Mouse (Mus musculus) embryonic facial prominence, embryonic 15.5 days (tissue): Measurements from ENCODE around the gene Chd9. TPM values are rescaled to one million over a fixed set of nuclear protein-coding genes. Genes with fewer than 3 reads are reported as not detected.
A peak's percentile ranks its signal among the peaks of the same experiment; 100 is the strongest.

Experiments used
- ATAC-seq: fragments of 200-750 bp; cut with Nextera tagmentation; 2 replicates; pipeline ENCODE4 v1.8.0; 2017; ENCODE audit warnings: low read depth, moderate TSS enrichment; ENCODE audit not compliant: insufficient number of reproducible peaks, low FRiP score, low TSS enrichment
- H3K27ac ChIP-seq: fragments of 300-500 bp; sonication (generic); replicated peaks from 2 replicates; pipeline ENCODE4 v1.5.1; 2015; ENCODE audit warnings: mild to moderate bottlenecking, inconsistent platforms
- H3K27me3 ChIP-seq: fragments of 300-500 bp; sonication (generic); 2 replicates; pipeline ENCODE4 v1.6.1; 2015; ENCODE audit warnings: inconsistent platforms
- H3K36me3 ChIP-seq: fragments of 300-500 bp; sonication (generic); 2 replicates; pipeline ENCODE4 v1.6.1; 2015; ENCODE audit warnings: mild to moderate bottlenecking, inconsistent platforms
- H3K4me1 ChIP-seq: fragments of 300-500 bp; sonication (generic); 2 replicates; pipeline ENCODE4 v1.6.1; 2015; ENCODE audit warnings: inconsistent platforms
- H3K4me2 ChIP-seq: fragments of 300-500 bp; sonication (generic); replicated peaks from 2 replicates; pipeline ENCODE4 v1.6.1; 2015; ENCODE audit warnings: mild to moderate bottlenecking, inconsistent platforms
- H3K4me3 ChIP-seq: fragments of 300-500 bp; sonication (generic); replicated peaks from 2 replicates; pipeline ENCODE4 v1.5.1; 2015; ENCODE audit warnings: mild to moderate bottlenecking, inconsistent platforms
- H3K9ac ChIP-seq: fragments of 300-500 bp; sonication (generic); 2 replicates; pipeline ENCODE4 v1.6.1; 2015; ENCODE audit warnings: inconsistent platforms
- H3K9me3 ChIP-seq: fragments of 300-500 bp; sonication (generic); replicated peaks from 2 replicates; pipeline ENCODE4 v1.6.1; 2016; ENCODE audit warnings: inconsistent platforms
- WGBS: fragments of 180-500 bp; shearing (Covaris S2); methylation state at CpG from one replicate; pipeline ENCODE4 v1.1.7; 2015; 5-methylcytosine and 5-hydroxymethylcytosine counted together
- polyA plus RNA-seq: library from polyadenylated mRNA; unstranded; fragments of >200 nt; fragmentation: Nextera tagmentation; extraction: Ambion mirVana; gene quantifications from 2 replicates; pipeline ENCODE4 v1.2.1, GENCODE M21; 2015

Chd9 gene
- 139 and 146 TPM in 2 replicates for polyA plus RNA-seq

GRCm38 (mm10) chr8:90828181-90828986 is at the start of gene Chd9:
Gene Chd9 (plus strand): TSS chr8:90828352.
- Histone ChIP-seq H3K4me1 (peaks cover 34% of the 10 kb centered on the region), H3K9me3 (no peaks in the 10 kb centered on the region), H3K4me2 (peak within 1 kb of the TSS; percentile 67), H3K4me3 (peak within 1 kb of the TSS; percentile 59), H3K27ac (peak within 1 kb of the TSS; percentile 84), H3K9ac (peak within 1 kb of the TSS; percentile 44), H3K36me3 (no peaks in the 10 kb centered on the region), H3K27me3 (no peaks in the 10 kb centered on the region)
- 1% methylated on average over 38 of the region's 39 CpGs for WGBS
- ATAC-seq: peak; percentile 92

DNA sequence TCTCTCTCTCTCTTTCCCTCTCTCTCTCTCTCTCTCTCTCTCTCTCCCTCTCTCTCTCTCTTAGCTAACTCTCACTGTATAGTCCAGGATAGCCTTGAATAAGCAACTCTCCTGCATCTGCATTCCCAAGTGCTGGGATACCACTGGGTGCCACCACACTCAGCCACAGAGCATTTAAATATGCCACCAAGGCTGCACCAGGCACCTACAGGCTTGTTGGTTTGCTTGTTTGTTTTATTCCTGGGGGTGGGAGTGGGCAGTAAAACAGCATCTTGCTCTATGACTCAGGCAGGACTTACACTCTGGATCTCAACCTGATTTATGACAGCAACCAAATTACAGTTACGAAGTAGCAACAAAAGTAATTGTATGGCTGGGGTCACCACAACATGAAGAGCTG is 36.5 kb upstream of the Chd9 start:
- H3K27ac ChIP-seq: no peak overlapping the region
- WGBS: 98% methylated on average over 1 of the region's 1 CpGs

DNA sequence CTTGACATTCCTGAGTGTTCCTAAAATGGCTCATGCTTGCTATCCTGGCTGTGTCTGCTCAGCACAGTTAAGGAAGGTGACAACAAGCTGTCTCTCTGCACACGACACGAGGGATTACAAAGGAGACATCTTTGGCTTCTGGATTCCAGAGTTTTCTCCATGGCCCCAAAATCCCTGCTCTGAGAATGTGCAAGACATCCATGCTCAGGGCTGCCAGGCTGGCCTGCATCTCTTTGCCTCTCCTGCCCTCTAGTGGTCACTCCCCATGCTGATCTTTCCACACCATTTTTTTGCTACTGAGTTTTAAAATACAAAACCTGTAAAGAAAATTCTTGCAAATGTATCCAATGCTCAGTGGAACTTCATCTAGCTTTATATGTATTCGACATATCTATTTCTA is 34.4 kb upstream of the Chd9 start:
- H3K9ac ChIP-seq: no peak overlapping the region
- ATAC-seq: no peak
- no peak overlapping the region for H3K27ac ChIP-seq
- H3K4me3 ChIP-seq: no peak overlapping the region
- no peaks in the 10 kb centered on the region for H3K27me3 ChIP-seq
- H3K4me1 ChIP-seq: peaks cover 13% of the 10 kb centered on the region; the same call in 1 of the 2 replicates
- no peaks in the 10 kb centered on the region for H3K9me3 ChIP-seq
- no peaks in the 10 kb centered on the region for H3K36me3 ChIP-seq
- H3K4me2 ChIP-seq: no peak overlapping the region
- 3% methylated on average over 3 of the region's 3 CpGs for WGBS

More for the DNA sequence above, 36.5 kb upstream of the Chd9 start:
- Histone ChIP-seq H3K36me3 (no peaks in the 10 kb centered on the region), H3K27me3 (no peaks in the 10 kb centered on the region), H3K4me2 (no peak overlapping the region), H3K9ac (no peak overlapping the region), H3K4me1 (peaks cover 13% of the 10 kb centered on the region; the same call in 1 of the 2 replicates), H3K4me3 (no peak overlapping the region), H3K9me3 (no peaks in the 10 kb centered on the region)
- no peak for ATAC-seq

- no peaks in the 10 kb centered on the region for H3K27me3 ChIP-seq
- H3K9ac ChIP-seq: no peak overlapping the region
- peaks cover 13% of the 10 kb centered on the region; the same call in 1 of the 2 replicates for H3K4me1 ChIP-seq
- H3K27ac ChIP-seq: no peak overlapping the region
- H3K4me3 ChIP-seq: peak overlapping the region; percentile 35
- 8% methylated on average over 12 of the region's 12 CpGs for WGBS
- no peaks in the 10 kb centered on the region for H3K36me3 ChIP-seq
- no peaks in the 10 kb centered on the region for H3K9me3 ChIP-seq
- ATAC-seq: peak; percentile 65; the same call in 1 of the 2 replicates
- peak overlapping the region; percentile 35 for H3K4me2 ChIP-seq
Observed at GRCm38 (mm10) chr8:90794990-90795861, 32.9 kb upstream of the Chd9 start.

DNA sequence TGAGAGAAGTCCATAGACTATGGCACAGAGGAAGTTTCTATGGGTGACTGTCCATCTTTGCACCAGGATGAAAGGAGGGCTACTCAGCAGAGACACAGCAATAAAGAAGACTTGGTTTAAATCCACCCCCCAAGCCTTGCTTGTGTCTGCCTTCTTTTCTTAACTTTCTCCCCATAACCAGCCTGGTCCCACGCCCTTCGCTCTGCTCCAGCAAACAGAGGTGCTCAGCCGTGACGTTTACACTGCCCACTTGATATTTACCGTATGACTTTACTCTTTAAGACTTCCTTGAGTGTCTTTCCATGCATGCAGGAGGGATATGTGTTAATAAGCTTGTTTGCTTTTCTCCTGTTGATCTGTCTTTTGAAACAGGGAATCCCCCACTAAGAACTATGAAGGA is 28.7 kb upstream of the Chd9 start:
- Histone ChIP-seq H3K27ac (no peak overlapping the region), H3K4me2 (no peak overlapping the region), H3K36me3 (no peaks in the 10 kb centered on the region), H3K27me3 (no peaks in the 10 kb centered on the region), H3K9ac (no peak overlapping the region), H3K9me3 (no peaks in the 10 kb centered on the region), H3K4me1 (peaks cover 10% of the 10 kb centered on the region; the same call in 1 of the 2 replicates), H3K4me3 (no peak overlapping the region)
- WGBS: 77% methylated on average over 5 of the region's 5 CpGs
- ATAC-seq: no peak

DNA sequence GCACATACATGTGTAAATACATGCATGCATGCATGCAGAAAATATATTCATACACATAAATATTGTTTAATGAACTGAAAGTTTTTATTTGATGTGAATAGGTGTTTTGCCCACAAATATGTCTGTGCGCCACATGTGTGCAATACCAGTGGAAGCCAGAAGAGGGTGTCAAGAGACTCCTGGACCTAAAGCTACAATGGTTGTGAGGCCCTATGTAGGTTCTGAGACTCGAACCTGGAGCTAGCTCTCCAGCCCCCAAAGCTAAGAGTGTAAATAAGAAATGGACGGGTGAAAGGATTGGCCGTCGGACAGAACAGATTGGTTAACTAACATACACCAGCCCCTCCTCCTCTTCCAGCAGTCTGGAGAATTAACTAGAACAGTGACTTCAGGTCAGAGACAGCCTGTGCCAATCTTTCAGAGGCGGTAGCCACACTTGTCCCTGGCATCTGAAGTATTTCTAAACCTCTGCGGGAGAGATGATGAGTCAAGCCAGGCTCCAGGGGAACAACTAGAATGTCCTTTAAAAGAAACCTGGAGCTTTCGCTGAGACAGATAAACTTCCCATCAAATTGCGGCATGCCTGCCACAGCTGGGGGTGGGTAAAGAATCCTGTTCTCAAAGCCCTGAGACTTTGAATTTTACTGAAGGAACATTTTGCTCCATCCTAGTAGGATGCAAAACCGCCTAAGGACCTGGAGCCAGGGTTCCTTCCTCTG is 14.4 kb upstream of the Chd9 start:
- Histone ChIP-seq H3K9me3 (no peaks in the 10 kb centered on the region), H3K4me2 (no peak overlapping the region), H3K9ac (no peak overlapping the region), H3K4me1 (no peaks in the 10 kb centered on the region), H3K27ac (no peak overlapping the region), H3K27me3 (no peaks in the 10 kb centered on the region), H3K4me3 (no peak overlapping the region), H3K36me3 (no peaks in the 10 kb centered on the region)
- 83% methylated on average over 10 of the region's 10 CpGs for WGBS
- no peak for ATAC-seq

GRCm38 (mm10) chr8:90816061-90816882 is 11.9 kb upstream of the Chd9 start:
- no peak overlapping the region for H3K9ac ChIP-seq
- no peaks in the 10 kb centered on the region for H3K36me3 ChIP-seq
- no peak for ATAC-seq
- no peaks in the 10 kb centered on the region for H3K4me1 ChIP-seq
- H3K9me3 ChIP-seq: no peaks in the 10 kb centered on the region
- no peak overlapping the region for H3K4me2 ChIP-seq
- 56% methylated on average over 23 of the region's 23 CpGs for WGBS
- H3K27ac ChIP-seq: no peak overlapping the region
- no peak overlapping the region for H3K4me3 ChIP-seq
- H3K27me3 ChIP-seq: no peaks in the 10 kb centered on the region

- Histone ChIP-seq H3K27me3 (no peaks in the 10 kb centered on the region), H3K4me3 (no peak within 1 kb of the TSS), H3K9ac (no peak within 1 kb of the TSS), H3K36me3 (no peaks in the 10 kb centered on the region), H3K4me1 (no peaks in the 10 kb centered on the region), H3K27ac (0 out of 2 replicates have a peak within 1 kb of the TSS, but pooled peaks have one; percentile 39), H3K9me3 (no peaks in the 10 kb centered on the region), H3K4me2 (no peak within 1 kb of the TSS)
- 58% methylated on average over 2 of the region's 2 CpGs for WGBS
- ATAC-seq: peak; percentile 34; the same call in 1 of the 2 replicates
Observed at GRCm38 (mm10) chr8:90817293-90817692, 10.9 kb upstream of the Chd9 start, which contains the start of gene Gm19935. Gene Gm19935 (minus strand): TSS chr8:90817393.

GRCm38 (mm10) chr8:90819561-90820320 is 8.4 kb upstream of the Chd9 start:
- H3K4me3 ChIP-seq: no peak overlapping the region
- H3K4me2 ChIP-seq: no peak overlapping the region
- no peaks in the 10 kb centered on the region for H3K36me3 ChIP-seq
- no peaks in the 10 kb centered on the region for H3K27me3 ChIP-seq
- no peak overlapping the region for H3K9ac ChIP-seq
- no peak for ATAC-seq
- H3K4me1 ChIP-seq: no peaks in the 10 kb centered on the region
- no peaks in the 10 kb centered on the region for H3K9me3 ChIP-seq
- no peak overlapping the region for H3K27ac ChIP-seq
- WGBS: 83% methylated on average over 9 of the region's 9 CpGs

GRCm38 (mm10) chr8:90820321-90820696 is 7.8 kb upstream of the Chd9 start:
- Histone ChIP-seq H3K27ac (no peak overlapping the region), H3K4me1 (no peaks in the 10 kb centered on the region), H3K9me3 (no peaks in the 10 kb centered on the region), H3K4me2 (no peak overlapping the region), H3K4me3 (no peak overlapping the region), H3K36me3 (no peaks in the 10 kb centered on the region), H3K9ac (no peak overlapping the region), H3K27me3 (no peaks in the 10 kb centered on the region)
- WGBS: 79% methylated on average over 4 of the region's 4 CpGs
- ATAC-seq: no peak
